Mouse (Mus musculus) CD4-positive, CD25-positive, alpha-beta regulatory T cell, adult 9 weeks (primary cell): ENCODE results near the gene Cxadr. TPM values are rescaled to one million over a fixed set of nuclear protein-coding genes. Genes with fewer than 3 reads are reported as not detected.

Experiments used
- polyA plus RNA-seq: library from polyadenylated mRNA; unstranded; fragments of 100-300 nt; shearing (Covaris generic); gene quantifications from one replicate; pipeline ENCODE4 v1.2.1, GENCODE M21; 2017

Cxadr gene
- 0.74 TPM for polyA plus RNA-seq

DNA sequence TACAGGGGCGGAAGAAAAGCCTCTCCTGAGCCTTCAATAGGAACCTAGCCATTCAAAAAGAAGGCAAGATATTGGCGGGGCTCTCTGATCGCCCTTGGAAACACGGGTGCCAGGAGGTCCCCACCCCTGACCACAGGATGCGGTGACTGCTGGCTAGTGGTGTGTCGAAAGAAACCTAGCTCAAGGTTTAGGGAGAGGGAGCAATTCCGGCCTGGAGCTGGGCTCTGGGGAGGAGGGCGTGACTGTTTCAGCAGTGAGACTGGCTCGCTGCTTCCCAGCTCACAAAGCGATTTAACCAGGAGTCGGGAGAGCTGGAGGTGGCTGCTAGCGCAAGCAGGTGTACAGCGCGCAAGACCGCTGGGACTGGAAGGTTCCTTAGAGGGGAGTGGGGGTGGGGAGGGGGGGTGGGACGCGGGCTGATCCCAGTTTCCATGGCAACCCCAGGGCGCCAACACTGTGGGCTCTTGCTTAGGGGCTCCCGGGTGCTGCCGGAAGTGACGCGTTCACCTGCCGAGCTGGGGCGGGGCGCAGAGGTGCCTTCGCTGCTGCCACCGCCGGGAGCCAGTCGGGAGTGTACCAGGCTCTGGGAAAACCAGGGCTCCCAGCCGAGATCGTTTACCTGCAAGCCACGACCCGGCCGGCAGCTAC lies at the start of gene Cxadr:
Gene Cxadr (plus strand): TSS at position 307 of the 648 bp plus-strand sequence.

DNA sequence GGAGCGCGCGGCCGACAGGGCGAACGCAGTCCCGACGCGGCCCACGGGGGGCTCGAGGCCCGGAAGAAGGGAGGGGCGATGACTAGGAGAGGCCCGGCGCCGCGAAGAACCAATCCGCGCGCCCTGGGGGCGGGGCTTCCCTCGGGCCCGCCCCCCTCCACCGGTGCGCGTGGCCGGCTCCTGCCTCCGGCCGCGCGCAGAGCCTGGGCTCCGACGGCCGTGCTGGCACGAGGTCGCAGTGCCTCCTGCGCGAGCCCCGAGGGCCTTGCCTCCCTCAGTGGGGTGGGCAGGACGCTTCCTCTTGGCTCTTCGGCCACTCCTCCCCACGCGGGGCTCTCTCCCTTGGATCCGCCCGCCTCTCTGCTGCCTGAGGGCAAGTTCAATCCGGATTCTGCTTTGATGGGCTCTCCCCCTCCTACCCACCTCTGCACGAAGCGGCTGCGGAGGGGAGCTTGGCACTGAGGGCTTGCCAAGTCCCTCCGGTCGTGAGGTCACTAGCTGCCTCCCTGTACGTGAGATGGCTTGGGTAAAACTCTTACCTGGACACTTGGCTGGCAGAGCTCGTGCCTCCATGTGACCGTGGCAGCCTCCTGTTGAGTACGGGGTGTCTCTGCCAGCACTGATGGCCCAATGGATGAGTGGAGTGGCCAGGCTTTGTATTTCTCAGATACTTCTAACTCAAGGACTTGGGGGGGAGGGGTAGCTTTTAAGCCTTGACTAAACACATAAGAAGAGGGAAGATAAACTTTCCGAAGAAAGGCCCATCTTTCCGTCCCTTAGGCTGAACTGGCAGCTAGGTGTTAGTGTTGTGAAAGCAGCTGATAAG lies 75.7 kb downstream of the Cxadr start, which contains the start of gene Btg3:
Gene Btg3 (minus strand): TSS at position 448 of the 826 bp plus-strand sequence.

Other genes with a start within 250 kb of the Cxadr start
- 3.7 TPM for gene Btg3, start 75.7 kb downstream of the Cxadr start, polyA plus RNA-seq